Mouse (Mus musculus) MEL (cell line): ENCODE measurements at regions not wholly inside any gene's neighbourhood (a gene's known extent, or its start where the extent isn't known, plus 50 kb on each side); places are given as distances from the start of the nearest gene placed in this dataset.

Source experiments
- GATA1 ChIP-seq: IDR thresholded peaks from 2 replicates; pipeline ENCODE4 v1.6.1; 2011; ENCODE audit warnings: low read depth, low read length, improper control_type of control experiment
- MAX ChIP-seq: IDR thresholded peaks from 2 replicates; pipeline ENCODE4 v1.6.1; 2011; ENCODE audit warnings: low read length, improper control_type of control experiment
- MAZ ChIP-seq: IDR thresholded peaks from 2 replicates; pipeline ENCODE4 v1.6.1; 2012; ENCODE audit warnings: low read depth, mild to moderate bottlenecking, inconsistent platforms, low read length, improper control_type of control experiment
- TBP ChIP-seq: IDR thresholded peaks from 2 replicates; pipeline ENCODE4 v1.8.0; 2011; ENCODE audit warnings: low read depth, low read length, improper control_type of control experiment

DNA sequence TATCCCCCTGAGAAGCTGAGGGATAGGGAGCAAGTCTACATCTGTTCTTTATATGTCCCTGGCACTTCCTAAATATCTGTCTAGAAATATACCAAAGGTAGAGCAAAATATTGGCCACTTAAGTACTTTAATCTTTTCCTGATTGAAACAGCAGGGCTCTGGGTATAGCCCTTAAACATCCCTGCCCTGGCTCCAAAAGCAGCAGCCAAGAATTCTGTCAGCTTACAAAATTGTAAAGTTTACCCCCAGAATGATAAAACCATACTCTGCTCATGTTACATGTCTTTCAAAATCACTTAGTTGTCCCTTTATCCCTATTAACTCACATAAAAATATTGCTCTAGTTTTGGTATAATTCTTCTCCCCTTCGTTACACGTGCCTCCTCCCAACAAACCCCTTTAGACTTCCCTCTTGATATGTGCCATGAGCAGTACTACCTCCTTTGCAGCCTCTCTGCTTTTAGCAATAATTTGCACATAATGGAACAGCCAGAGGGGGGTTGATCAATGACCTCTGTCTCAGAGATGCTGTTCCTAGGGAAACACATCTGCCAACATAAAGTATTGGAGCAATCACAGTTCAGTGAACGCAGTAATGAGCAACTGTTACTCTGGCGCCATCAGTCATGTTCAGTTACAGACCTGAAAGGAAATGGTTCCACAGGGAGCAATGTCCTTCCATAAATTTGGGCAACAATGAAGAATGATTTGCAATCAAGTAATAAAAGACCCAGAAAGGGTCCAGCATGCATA lies 83.6 kb upstream of the Gm11487 start:
- TF ChIP-seq MAZ (no peak), MAX (no peak), GATA1 (no peak), TBP (no peak)
